Mouse (Mus musculus) heart, adult 8-10 months (tissue): ENCODE results near the gene Purb. TPM values are rescaled to one million over a fixed set of nuclear protein-coding genes. Genes with fewer than 3 reads are reported as not detected.
"Not testable (repeated sequence)": the region's sequence is repeated elsewhere in the genome, so short reads cannot be mapped to it uniquely, and the experiment has no call there.

Source experiments
- DNase-seq: peaks from one replicate; pipeline ENCODE4 v3.0.0; 2022; ENCODE audit warnings: low spot score
- total RNA-seq, 4 experiments: library from RNA; stranded (reverse); gene quantifications; 2 replicates each; pipeline ENCODE4 v1.2.4; 2022

Gene Purb
- total RNA-seq, 4 experiments from 2014 or later, result 23.2 to 32.4 (median 28.9) TPM

- DNase-seq, result no peak
Measured at GRCm38 (mm10) chr11:6484244-6484959, 8.7 kb upstream of the Purb start.

- no peak for DNase-seq
Measured at GRCm38 (mm10) chr11:6483103-6483502, 7.4 kb upstream of the Purb start.

GRCm38 (mm10) chr11:6481669-6482185 is 6.0 kb upstream of the Purb start:
- DNase-seq, result no peak

DNA sequence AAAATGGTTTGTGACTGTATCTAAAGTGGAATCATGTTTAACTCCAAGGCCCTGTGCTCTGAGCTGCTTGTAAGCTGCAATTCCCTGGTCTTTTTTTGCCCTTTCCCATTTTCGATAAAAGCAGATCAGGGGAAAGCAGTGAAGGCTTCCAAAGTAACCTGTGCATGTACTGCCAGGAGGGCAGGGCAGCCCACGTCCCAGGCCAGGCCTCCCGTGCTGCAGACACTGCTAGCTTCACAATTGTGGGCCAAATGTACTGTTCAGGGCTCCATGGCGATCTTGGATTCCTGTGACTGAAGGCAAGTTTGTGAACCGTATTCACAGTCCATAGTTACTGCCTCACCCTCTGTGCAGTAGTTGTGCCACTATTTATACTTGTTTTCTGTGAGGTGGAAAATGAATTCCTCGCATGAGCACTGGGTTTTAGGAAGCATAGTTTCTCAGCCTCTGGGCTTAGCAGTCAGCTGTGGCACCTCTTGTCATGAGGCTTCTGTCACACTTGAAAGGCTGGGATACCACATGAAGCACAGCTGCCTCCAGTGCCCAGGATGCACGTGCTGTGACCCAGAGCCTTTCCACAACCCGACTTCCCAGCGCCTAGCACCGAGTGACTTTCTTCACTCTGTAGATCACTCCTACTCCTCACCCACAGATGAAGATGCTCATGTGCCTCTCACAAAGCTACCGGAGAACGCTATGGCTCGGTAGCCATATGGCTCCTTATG is 5.1 kb upstream of the Purb start:
- DNase-seq, result no peak

GRCm38 (mm10) chr11:6480191-6480590 is 4.5 kb upstream of the Purb start:
- DNase-seq, result no peak

- DNase-seq, result no peak
Measured at GRCm38 (mm10) chr11:6479231-6479630, 3.5 kb upstream of the Purb start.

GRCm38 (mm10) chr11:6477350-6477749 is 1.6 kb upstream of the Purb start:
- no peak for DNase-seq

GRCm38 (mm10) chr11:6476876-6477275 is 1.2 kb upstream of the Purb start:
- no peak for DNase-seq

GRCm38 (mm10) chr11:6474874-6475731 is 614 bp downstream of the Purb start:
- peak; percentile 21 for DNase-seq

GRCm38 (mm10) chr11:6474381-6474780 is 1.3 kb downstream of the Purb start:
- DNase-seq, result no peak

DNA sequence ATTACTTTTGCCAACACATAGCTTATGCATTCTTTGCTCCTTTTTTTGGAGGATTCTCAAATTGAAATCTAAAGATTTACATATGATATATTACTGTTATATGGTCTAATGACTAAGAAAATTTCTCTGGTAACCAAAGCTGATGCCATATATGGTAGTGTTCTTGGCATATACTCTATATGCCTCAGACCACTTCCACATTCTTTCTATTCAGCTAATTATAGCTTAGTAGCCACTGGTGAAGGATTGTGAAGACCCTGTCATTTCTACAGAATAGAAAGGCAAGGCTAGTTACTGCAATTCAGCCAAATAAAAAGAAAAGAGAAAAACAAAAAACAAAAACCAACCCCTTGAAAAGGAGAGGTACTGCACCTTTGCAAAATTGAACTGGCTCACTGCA is 3.6 kb downstream of the Purb start:
- no peak for DNase-seq

DNA sequence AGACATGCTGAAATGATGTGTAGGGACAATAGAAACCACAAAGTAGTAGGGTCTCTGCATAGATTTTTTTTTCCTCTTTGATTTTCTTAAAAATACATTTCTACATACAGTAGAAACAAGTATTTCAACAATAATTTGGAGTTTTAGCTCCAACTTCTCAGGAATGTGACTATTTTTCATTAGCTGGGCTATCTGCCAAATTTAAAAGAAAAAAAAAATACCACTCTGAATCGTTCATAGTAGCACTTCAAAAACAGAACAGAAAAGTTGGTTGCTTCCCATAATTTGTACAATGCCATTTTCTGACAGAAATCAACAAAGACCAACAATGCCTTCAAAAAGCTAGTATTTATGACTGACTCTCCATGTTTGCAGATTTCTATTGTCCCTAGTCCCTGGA is 4.2 kb downstream of the Purb start:
- DNase-seq, result no peak

- DNase-seq, result no peak
Measured at GRCm38 (mm10) chr11:6471054-6471453, 4.7 kb downstream of the Purb start.

DNA sequence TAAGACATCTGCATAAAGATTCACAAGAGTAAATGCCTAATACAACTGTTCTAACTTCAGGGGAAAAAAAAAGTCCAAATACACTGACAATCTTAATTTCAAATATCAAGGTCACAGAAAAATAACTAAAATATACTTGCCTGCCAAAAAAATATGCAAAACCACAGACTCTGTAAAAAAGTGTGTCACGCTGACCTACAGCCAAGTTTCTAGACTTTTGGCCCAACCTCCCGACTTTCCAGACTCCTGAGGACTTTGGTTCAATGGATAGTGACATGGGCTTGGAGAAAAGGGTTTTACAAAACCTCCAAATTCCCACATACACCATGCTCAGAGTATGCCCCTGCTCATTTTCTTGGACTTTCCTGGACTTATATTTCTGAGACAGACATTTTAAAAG is 7.2 kb downstream of the Purb start:
- DNase-seq, result no peak

DNA sequence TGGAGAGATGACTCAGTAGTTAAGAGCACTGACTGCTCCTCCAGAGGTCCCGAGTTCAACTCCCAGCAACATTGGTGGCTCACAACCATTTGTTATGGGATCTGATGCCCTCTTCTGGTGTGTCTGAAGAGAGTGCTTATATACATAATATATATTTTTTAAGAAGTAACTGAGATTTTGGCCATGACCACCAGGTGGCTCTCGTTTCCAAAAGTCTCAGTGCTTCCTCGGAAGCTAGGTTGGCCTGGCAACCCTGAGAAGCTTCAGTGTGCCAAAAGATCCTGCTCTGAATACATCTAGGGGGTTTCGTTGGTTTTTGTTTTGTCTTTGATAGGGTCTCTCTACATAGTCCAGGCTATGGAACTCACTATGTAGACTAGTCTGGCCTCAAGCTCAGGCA is 10.6 kb downstream of the Purb start:
- DNase-seq, result peak; percentile 55

- no peak for DNase-seq
Measured at GRCm38 (mm10) chr11:6463159-6463837, 12.4 kb downstream of the Purb start.

DNA sequence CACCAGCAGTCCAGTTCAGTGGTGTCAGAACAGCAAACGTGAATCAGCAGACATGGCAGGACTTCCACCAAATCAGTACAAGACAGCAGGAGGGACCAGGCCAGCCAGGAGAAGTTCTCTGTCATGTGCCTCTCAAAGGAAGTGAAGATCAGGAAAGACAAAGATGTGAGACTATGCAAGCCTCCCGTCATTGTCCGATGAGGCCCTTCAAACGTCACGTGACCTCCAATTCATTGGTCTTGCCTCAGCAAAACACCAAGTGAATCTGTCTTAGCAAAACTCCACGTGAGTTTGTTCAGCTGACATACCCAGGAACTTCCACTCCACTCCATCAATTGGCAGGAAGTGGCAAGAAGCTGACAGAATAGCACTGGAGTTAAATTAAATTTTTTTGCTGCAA is 19.6 kb downstream of the Purb start:
- DNase-seq, result no peak

GRCm38 (mm10) chr11:6448155-6448554 is 27.6 kb downstream of the Purb start:
- DNase-seq, result not testable (repeated sequence)

- no peak for DNase-seq
Measured at GRCm38 (mm10) chr11:6447493-6447892, 28.2 kb downstream of the Purb start.

DNA sequence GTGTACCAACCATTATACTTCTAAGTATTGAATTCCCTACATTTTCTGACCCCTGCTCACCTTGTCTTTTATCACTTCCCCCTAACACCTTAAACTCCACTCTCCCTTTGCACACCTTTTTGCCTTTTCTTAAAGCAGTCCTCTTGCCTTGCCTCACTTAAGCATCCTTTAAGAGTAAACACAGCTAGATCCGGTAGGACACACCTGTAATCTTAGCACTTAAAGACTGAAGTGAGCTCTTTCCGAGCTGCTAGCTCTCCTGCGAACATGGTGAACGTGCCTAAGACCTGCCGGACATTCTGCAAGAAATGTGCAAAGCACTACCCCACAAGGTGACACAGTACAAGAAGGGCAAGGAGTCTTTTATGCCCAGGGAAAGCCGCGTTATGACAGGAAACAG is 29.8 kb downstream of the Purb start:
- no peak for DNase-seq

DNA sequence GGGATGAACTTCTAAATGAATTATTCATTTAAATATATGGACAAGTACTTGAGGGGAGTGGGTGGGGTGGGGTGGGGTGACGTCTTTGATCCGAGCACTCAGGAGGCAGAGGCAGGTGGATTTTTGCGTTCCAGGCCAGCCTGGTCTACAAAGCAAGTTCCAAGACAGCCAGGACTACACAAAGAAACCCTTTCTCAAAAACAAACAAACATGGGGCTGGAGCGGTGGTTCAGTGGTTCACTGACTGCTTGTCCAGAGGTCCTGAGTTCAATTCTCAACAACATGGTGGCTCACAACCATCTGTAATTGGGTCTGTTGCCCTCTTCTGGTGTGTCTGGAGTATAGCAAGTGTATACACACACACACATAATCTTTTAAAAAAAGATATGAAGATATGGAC is 30.3 kb downstream of the Purb start:
- no peak for DNase-seq
